Mouse (Mus musculus): ENCODE measurements around the gene Aaed1.

GRCm38 (mm10) chr13:64286321-64286720 lies 26.2 kb downstream of the Aaed1 start:
- TF ChIP-seq POLR2A (IDR thresholded peaks at IDR 0.05; ENCODE audit: low read depth, low read length), result no peak
- no peak for TF ChIP-seq CTCF (IDR thresholded peaks at IDR 0.05; ENCODE audit: borderline replicate concordance, insufficient read depth, low read length)
